Mouse (Mus musculus) splenic B cell, adult 2 months (primary cell): Measurements from ENCODE around the gene Cbln3.

ENCODE experiments used
- DNase-seq: peaks from one replicate; pipeline ENCODE4 v3.0.0-alpha.2; 2011; ENCODE audit warnings: low read depth, low spot score
- H3K27me3 ChIP-seq: 2 replicates; pipeline ENCODE4 v1.6.1; 2012; ENCODE audit warnings: mild to moderate bottlenecking, low read length, moderate library complexity, mixed read lengths; ENCODE audit not compliant: control insufficient read depth, poor library complexity, insufficient read depth, severe bottlenecking
- H3K36me3 ChIP-seq: 2 replicates; pipeline ENCODE4 v1.6.1; 2012; ENCODE audit warnings: mild to moderate bottlenecking, low read length, moderate library complexity, mixed read lengths; ENCODE audit not compliant: control insufficient read depth, poor library complexity, insufficient read depth, severe bottlenecking

Cbln3 gene

GRCm38 (mm10) chr14:55885114-55885790, 1.1 kb upstream of the Cbln3 start:
- Histone ChIP-seq H3K27me3 (no peaks in the 10 kb centered on the region), H3K36me3 (peaks cover 17% of the 10 kb centered on the region)
- peak; percentile 49 for DNase-seq

DNA sequence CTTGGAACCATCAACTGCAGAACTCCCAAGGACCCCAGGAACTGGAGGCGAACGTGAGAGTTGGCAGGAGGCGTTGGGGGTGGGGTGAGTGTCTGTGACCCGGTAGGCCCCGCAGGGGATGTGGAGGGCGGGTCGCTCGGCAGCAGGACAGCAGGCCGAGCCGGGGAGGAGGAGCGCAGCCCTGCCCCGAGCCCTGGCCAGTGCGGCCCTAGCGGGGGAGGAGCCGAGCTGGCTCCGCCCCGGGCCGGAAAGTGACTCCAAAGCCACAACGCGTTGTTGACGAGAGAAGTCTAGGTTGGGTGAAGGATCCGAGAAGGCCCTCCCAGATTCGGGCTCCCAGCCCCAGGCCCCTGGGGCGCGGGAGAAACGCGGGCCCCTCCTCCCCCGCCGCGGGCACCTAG, 521 bp upstream of the Cbln3 start, which contains the start of gene Khnyn:
Gene Khnyn, plus strand, starts transcription at position 235 of the 401 bp plus-strand sequence.
- H3K36me3 ChIP-seq = peaks cover 17% of the 10 kb centered on the region
- no peaks in the 10 kb centered on the region for H3K27me3 ChIP-seq
- DNase-seq = peak; percentile 84

- Histone ChIP-seq H3K36me3 (peaks cover 12% of the 10 kb centered on the region; the same call in 1 of the 2 replicates), H3K27me3 (no peaks in the 10 kb centered on the region)
- DNase-seq = no peak
These were observed 529 bp downstream of the Cbln3 start for GRCm38 (mm10) chr14:55883663-55884062.

GRCm38 (mm10) chr14:55883149-55883661, 987 bp downstream of the Cbln3 start:
- peaks cover 9% of the 10 kb centered on the region; the same call in 1 of the 2 replicates for H3K36me3 ChIP-seq
- DNase-seq = no peak
- no peaks in the 10 kb centered on the region for H3K27me3 ChIP-seq

DNA sequence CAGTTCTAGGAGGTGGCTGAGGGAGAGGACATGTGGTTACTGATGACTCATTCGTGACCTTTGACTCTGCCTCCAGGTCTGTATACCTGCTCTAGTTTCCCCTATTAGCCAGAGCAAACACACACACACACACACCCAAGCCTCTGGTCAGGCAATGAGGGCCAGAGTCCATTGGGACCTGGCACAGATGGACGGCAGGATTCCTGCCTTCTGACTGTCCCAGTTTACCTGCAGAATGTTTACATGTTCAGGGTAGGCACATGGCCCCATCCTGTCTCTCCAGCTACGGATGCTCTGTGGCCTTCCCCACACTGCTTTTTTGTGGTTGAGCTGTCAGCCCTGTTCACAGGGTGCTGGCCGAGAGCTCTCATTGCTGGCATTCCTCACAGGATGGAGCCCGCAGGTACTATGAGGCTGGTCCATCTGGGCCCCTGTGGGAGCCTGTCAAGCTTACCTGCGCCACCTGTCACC, 2.0 kb downstream of the Cbln3 start:
- no peak for DNase-seq
- no peaks in the 10 kb centered on the region for H3K27me3 ChIP-seq

GRCm38 (mm10) chr14:55880982-55881381, 3.2 kb downstream of the Cbln3 start:
- DNase-seq = no peak
- Histone ChIP-seq H3K36me3 (no peaks in the 10 kb centered on the region), H3K27me3 (no peaks in the 10 kb centered on the region)

More for the DNA sequence above, 2.0 kb downstream of the Cbln3 start:
- no peaks in the 10 kb centered on the region; the same call in 1 of the 2 replicates for H3K36me3 ChIP-seq

- peak; percentile 89 for DNase-seq
- no peaks in the 10 kb centered on the region for H3K27me3 ChIP-seq
These were observed 4.6 kb downstream of the Cbln3 start for GRCm38 (mm10) chr14:55879623-55880022.

DNA sequence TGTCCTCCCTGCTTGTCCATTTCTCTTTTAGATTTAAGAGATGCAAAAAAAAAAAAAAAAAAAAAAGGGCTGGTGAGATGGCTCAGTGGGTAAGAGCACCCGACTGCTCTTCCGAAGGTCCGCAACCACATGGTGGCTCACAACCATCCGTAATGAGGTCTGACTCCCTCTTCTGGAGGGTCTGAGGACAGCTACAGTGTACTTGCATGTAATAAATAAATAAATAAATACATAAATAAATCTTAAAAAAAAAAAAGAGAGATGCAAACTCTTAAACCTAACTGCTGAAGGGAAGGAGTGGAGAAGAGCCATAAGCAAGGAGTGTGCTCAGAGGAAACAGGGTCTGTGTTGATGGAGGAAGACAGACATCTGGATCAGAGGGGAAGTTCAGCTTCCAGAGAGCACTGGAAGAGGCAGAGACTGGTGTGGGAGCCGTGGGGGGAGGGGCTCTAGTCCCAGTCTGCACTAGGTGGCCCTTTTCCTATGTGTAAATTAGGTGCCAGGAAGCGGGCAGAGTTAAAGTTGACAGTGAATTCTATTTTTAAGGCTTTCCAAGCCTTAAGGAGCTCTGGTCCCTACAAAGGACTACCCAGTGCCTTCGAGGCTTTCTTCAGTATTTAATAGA, 5.8 kb downstream of the Cbln3 start:
- H3K36me3 ChIP-seq = no peaks in the 10 kb centered on the region
- H3K27me3 ChIP-seq = no peaks in the 10 kb centered on the region

More at GRCm38 (mm10) chr14:55879623-55880022, 4.6 kb downstream of the Cbln3 start:
- H3K36me3 ChIP-seq = no peaks in the 10 kb centered on the region

GRCm38 (mm10) chr14:55877469-55878315, 6.5 kb downstream of the Cbln3 start:
- DNase-seq = no peak

More for the DNA sequence above, 5.8 kb downstream of the Cbln3 start:
- DNase-seq = peak; percentile 35

GRCm38 (mm10) chr14:55873714-55874683, 10.2 kb downstream of the Cbln3 start:
- Histone ChIP-seq H3K36me3 (no peaks in the 10 kb centered on the region), H3K27me3 (no peaks in the 10 kb centered on the region)
- DNase-seq = peak; percentile 83

More at GRCm38 (mm10) chr14:55877469-55878315, 6.5 kb downstream of the Cbln3 start:
- Histone ChIP-seq H3K36me3 (no peaks in the 10 kb centered on the region), H3K27me3 (no peaks in the 10 kb centered on the region)

DNA sequence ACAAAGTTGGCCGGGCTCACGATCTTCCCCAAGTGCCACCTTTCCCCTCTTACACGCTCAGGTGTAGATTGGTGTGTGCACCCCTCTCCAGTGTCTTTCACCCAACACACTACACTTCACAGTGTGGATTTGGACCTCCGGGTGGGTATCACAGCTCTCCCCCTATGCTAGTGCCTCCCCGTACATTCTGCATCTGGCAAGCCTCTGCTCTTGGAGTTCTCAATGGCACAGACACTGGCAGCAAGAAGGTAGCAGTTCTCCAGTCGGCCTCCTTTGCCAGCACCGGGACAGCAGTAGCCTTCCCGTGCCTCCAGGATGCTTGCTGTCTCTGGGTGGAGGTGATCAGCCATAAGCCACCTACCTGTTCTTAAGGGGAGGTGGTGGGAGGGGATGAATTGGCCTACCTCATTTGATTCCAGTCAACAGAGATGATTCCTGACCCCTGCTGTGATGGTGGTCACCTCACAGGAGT, 10.9 kb downstream of the Cbln3 start:
- Histone ChIP-seq H3K36me3 (no peaks in the 10 kb centered on the region), H3K27me3 (no peaks in the 10 kb centered on the region)
- DNase-seq = no peak

DNA sequence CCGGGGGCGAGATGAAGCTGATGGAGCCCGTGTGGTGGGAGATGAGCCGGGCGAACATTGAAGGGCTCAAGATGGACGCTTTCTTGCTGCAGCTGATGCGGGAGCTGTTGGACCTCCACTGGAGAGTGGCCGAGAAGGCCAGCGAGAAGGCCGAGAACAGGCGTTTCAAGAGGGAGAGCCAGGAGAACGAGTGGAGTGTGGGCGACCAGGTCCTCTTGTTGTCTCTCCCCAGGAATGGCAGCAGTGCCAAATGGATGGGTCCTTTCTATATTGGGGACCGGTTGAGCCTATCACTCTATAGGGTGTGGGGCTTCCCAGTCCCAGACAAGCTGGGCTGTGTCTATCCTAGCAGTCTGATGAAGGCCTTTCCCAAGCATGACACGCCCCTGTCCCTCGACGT, 11.6 kb downstream of the Cbln3 start:
- H3K27me3 ChIP-seq = no peaks in the 10 kb centered on the region
- no peak for DNase-seq
- no peaks in the 10 kb centered on the region for H3K36me3 ChIP-seq

DNA sequence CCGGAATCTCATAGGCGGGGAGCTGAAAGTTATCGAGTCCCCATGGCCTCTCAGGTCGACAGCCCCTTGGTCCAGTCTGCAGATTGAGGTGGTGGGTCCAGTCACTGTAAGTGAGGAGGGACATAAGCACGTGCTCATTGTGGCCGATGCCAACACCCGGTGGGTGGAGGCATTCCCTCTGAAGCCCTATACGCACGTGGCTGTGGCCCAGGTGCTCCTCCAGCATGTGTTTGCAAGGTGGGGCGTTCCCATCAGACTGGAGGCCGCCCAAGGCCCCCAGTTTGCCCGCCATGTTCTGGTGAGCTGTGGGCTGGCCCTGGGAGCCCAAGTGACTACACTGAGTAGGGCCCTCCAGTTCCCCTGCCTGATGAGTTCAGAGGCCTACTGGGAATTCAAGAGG, 12.2 kb downstream of the Cbln3 start:
- no peaks in the 10 kb centered on the region for H3K36me3 ChIP-seq
- no peaks in the 10 kb centered on the region for H3K27me3 ChIP-seq
- DNase-seq = no peak
